Mouse (Mus musculus): ENCODE data around the gene Gm10718. TPM values are rescaled to one million over a fixed set of nuclear protein-coding genes. Genes with fewer than 3 reads are reported as not detected.
"Not testable (repeated sequence)": the region's sequence is repeated elsewhere in the genome, so short reads cannot be mapped to it uniquely, and the experiment has no call there.

The Gm10718 gene
- 0.33 TPM in 1 of 2 replicates, not detected in the other for polyA plus RNA-seq (2015; fragmentation: Nextera tagmentation; extraction: Ambion mirVana)

GRCm38 (mm10) chr9:3023312-3023984 lies at the start of gene Gm10718:
Gm10718 (plus strand) TSS chr9:3023547.
- not testable (repeated sequence) for H3K4me2 ChIP-seq (replicated peaks; ENCODE audit: low read depth, low read length); H3K9ac ChIP-seq (replicated peaks; ENCODE audit: low read length); H3K27ac ChIP-seq (ENCODE audit: low read length); H3K36me3 ChIP-seq (ENCODE audit: insufficient read depth, low read length); ATAC-seq (ENCODE audit: low FRiP score, low TSS enrichment); H3K27me3 ChIP-seq (ENCODE audit: insufficient read depth, low read length); H3K9me3 ChIP-seq (ENCODE audit: low read length); H3K4me1 ChIP-seq (ENCODE audit: insufficient read depth, low read length); H3K4me3 ChIP-seq (ENCODE audit: low read length)
- WGBS, result 77% methylated on average over 9 of the region's 13 CpGs

- not testable (repeated sequence) for H3K9me3 ChIP-seq (ENCODE audit: low read length); H3K27me3 ChIP-seq (ENCODE audit: insufficient read depth, low read length); H3K4me1 ChIP-seq (ENCODE audit: insufficient read depth, low read length); ATAC-seq (ENCODE audit: low FRiP score, low TSS enrichment); H3K27ac ChIP-seq (ENCODE audit: low read length); H3K36me3 ChIP-seq (ENCODE audit: insufficient read depth, low read length); H3K9ac ChIP-seq (replicated peaks; ENCODE audit: low read length); H3K4me3 ChIP-seq (ENCODE audit: low read length); H3K4me2 ChIP-seq (replicated peaks; ENCODE audit: low read depth, low read length)
- WGBS, result 68% methylated on average over 12 of the region's 12 CpGs
Measured at GRCm38 (mm10) chr9:3000445-3000972, 22.8 kb upstream of the Gm10718 start, which contains the start of gene Gm10722. Gm10722 (plus strand) TSS chr9:3000922.

- not testable (repeated sequence) for ATAC-seq (ENCODE audit: low FRiP score, low TSS enrichment); H3K9ac ChIP-seq (replicated peaks; ENCODE audit: low read length); H3K4me2 ChIP-seq (replicated peaks; ENCODE audit: low read depth, low read length); H3K9me3 ChIP-seq (ENCODE audit: low read length); H3K27me3 ChIP-seq (ENCODE audit: insufficient read depth, low read length); H3K36me3 ChIP-seq (ENCODE audit: insufficient read depth, low read length); H3K27ac ChIP-seq (ENCODE audit: low read length); H3K4me3 ChIP-seq (ENCODE audit: low read length); H3K4me1 ChIP-seq (ENCODE audit: insufficient read depth, low read length)
- 63% methylated on average over 8 of the region's 8 CpGs for WGBS
Measured at GRCm38 (mm10) chr9:3001006-3001405, 22.3 kb upstream of the Gm10718 start.

GRCm38 (mm10) chr9:3001948-3002659 lies 21.2 kb upstream of the Gm10718 start:
- H3K9ac ChIP-seq (replicated peaks; ENCODE audit: low read length); H3K4me1 ChIP-seq (ENCODE audit: insufficient read depth, low read length); H3K27ac ChIP-seq (ENCODE audit: low read length); H3K27me3 ChIP-seq (ENCODE audit: insufficient read depth, low read length); H3K4me3 ChIP-seq (ENCODE audit: low read length); H3K4me2 ChIP-seq (replicated peaks; ENCODE audit: low read depth, low read length); H3K9me3 ChIP-seq (ENCODE audit: low read length); H3K36me3 ChIP-seq (ENCODE audit: insufficient read depth, low read length): not testable (repeated sequence)
- WGBS, result 54% methylated on average over 8 of the region's 11 CpGs
- ATAC-seq (ENCODE audit: low FRiP score, low TSS enrichment), result peak; percentile 89

- not testable (repeated sequence) for ATAC-seq (ENCODE audit: low FRiP score, low TSS enrichment); H3K27ac ChIP-seq (ENCODE audit: low read length); H3K36me3 ChIP-seq (ENCODE audit: insufficient read depth, low read length); H3K4me3 ChIP-seq (ENCODE audit: low read length); H3K27me3 ChIP-seq (ENCODE audit: insufficient read depth, low read length); H3K9me3 ChIP-seq (ENCODE audit: low read length); H3K4me1 ChIP-seq (ENCODE audit: insufficient read depth, low read length); H3K4me2 ChIP-seq (replicated peaks; ENCODE audit: low read depth, low read length); H3K9ac ChIP-seq (replicated peaks; ENCODE audit: low read length)
- WGBS, result 70% methylated on average over 6 of the region's 14 CpGs
Measured at GRCm38 (mm10) chr9:3002794-3003396, 20.5 kb upstream of the Gm10718 start, which contains the start of gene Gm11168. Gm11168 (plus strand) TSS chr9:3003346.

GRCm38 (mm10) chr9:3006179-3006578 lies 17.2 kb upstream of the Gm10718 start:
- H3K36me3 ChIP-seq (ENCODE audit: insufficient read depth, low read length); H3K27ac ChIP-seq (ENCODE audit: low read length); H3K4me1 ChIP-seq (ENCODE audit: insufficient read depth, low read length); H3K4me3 ChIP-seq (ENCODE audit: low read length); H3K9ac ChIP-seq (replicated peaks; ENCODE audit: low read length); ATAC-seq (ENCODE audit: low FRiP score, low TSS enrichment); H3K9me3 ChIP-seq (ENCODE audit: low read length); H3K4me2 ChIP-seq (replicated peaks; ENCODE audit: low read depth, low read length); H3K27me3 ChIP-seq (ENCODE audit: insufficient read depth, low read length): not testable (repeated sequence)
- WGBS, result 86% methylated on average over 1 of the region's 5 CpGs

- not testable (repeated sequence) for H3K4me2 ChIP-seq (replicated peaks; ENCODE audit: low read depth, low read length); H3K27ac ChIP-seq (ENCODE audit: low read length); H3K36me3 ChIP-seq (ENCODE audit: insufficient read depth, low read length); H3K4me3 ChIP-seq (ENCODE audit: low read length); H3K4me1 ChIP-seq (ENCODE audit: insufficient read depth, low read length); H3K27me3 ChIP-seq (ENCODE audit: insufficient read depth, low read length); H3K9me3 ChIP-seq (ENCODE audit: low read length); H3K9ac ChIP-seq (replicated peaks; ENCODE audit: low read length)
- ATAC-seq (ENCODE audit: low FRiP score, low TSS enrichment), result peak; percentile 78
- WGBS, result 76% methylated on average over 7 of the region's 8 CpGs
Measured at GRCm38 (mm10) chr9:3006636-3007035, 16.7 kb upstream of the Gm10718 start.

- H3K4me3 ChIP-seq (ENCODE audit: low read length); H3K4me1 ChIP-seq (ENCODE audit: insufficient read depth, low read length); H3K4me2 ChIP-seq (replicated peaks; ENCODE audit: low read depth, low read length); H3K9ac ChIP-seq (replicated peaks; ENCODE audit: low read length); H3K27ac ChIP-seq (ENCODE audit: low read length); H3K27me3 ChIP-seq (ENCODE audit: insufficient read depth, low read length); H3K9me3 ChIP-seq (ENCODE audit: low read length); H3K36me3 ChIP-seq (ENCODE audit: insufficient read depth, low read length): not testable (repeated sequence)
- WGBS, result 75% methylated on average over 6 of the region's 9 CpGs
- peak; percentile 25; the same call in 1 of the 2 replicates for ATAC-seq (ENCODE audit: low FRiP score, low TSS enrichment)
Measured at GRCm38 (mm10) chr9:3007272-3007671, 16.1 kb upstream of the Gm10718 start.

- H3K9me3 ChIP-seq (ENCODE audit: low read length); H3K4me1 ChIP-seq (ENCODE audit: insufficient read depth, low read length); H3K36me3 ChIP-seq (ENCODE audit: insufficient read depth, low read length); H3K27me3 ChIP-seq (ENCODE audit: insufficient read depth, low read length); H3K4me3 ChIP-seq (ENCODE audit: low read length); H3K27ac ChIP-seq (ENCODE audit: low read length); H3K4me2 ChIP-seq (replicated peaks; ENCODE audit: low read depth, low read length); H3K9ac ChIP-seq (replicated peaks; ENCODE audit: low read length): not testable (repeated sequence)
- peak; percentile 54; the same call in 1 of the 2 replicates for ATAC-seq (ENCODE audit: low FRiP score, low TSS enrichment)
- no CpG with 5 or more reads among the region's 5 CpGs for WGBS
Measured at GRCm38 (mm10) chr9:3009331-3009730, 14.0 kb upstream of the Gm10718 start.
